Mouse (Mus musculus): ENCODE data around the gene Klc3.
A peak's percentile ranks its signal among the peaks of the same experiment; 100 is the strongest.

The Klc3 gene

DNA sequence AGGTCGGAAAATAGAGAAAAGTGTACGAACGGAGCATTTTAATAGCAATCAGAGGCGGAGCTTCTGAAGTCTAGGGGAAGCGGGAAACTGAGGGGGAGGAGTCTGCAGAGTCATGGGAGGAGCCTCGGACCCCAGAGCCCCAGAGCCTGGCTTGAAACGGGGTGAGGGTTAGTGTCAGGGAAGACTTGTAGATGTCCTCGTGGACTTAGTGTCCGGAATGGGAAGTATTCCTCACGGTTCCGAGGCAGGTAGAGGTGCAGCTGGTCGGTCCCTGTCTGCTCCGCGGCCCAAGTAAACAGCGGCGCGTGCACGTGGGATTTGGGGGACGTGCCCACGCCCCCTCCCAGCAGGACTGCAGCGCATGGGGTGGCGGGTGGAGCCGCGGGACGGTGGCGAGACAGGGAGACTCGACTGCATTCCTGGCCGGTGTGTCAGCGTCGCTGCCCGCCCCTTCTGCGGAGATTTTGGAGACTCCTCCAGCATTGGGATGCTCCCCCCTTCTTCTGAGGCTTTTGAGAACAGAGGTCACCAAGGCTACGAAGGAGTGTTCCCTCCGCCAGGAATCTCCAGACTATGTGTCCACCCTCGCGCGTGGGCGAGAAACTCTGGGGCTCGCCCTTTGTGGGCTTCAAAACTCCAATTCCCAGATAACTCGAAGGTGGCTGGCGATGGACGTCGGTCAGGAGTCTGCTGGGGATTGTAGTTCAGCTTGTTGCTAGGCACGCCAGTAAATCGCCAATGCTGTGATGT, 43.8 kb downstream of the Klc3 start:
- peak in 1 of 2 experiments; percentile 81 for DNase-seq (ENCODE audit: low spot score in 2 of 2)

DNA sequence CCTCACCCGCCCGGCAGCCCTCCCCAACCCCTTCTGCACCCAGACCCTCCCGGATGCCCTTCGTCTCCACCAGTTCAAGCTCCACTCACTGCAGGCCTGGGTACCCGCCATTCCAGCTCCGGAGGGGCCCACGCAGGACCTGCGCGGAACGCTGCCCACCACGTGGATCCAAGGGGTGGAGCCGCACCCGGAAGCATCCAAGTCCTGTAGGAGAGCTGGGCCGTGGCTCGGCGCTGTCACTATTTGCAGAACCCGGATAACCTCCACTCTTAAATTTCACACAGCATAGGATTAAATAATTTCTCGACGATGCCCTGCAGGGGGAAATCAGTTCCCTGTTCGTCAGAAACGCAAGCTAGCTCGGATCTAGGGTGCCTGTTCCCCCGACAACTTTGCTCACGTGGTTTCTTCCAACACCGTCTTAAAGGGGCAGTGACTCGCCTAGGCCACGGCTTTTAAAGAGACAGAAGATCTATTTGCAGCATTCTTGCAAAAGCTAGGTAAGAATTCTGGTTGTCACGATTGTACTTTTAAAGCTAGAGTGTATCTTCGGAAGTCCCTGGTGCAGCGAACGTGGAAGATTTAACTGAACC, 44.5 kb downstream of the Klc3 start, which contains the start of the genes Cd3eap and Ppp1r13l:
Gene Cd3eap, minus strand, starts transcription at position 185 of the 593 bp plus-strand sequence.
Gene Ppp1r13l, plus strand, starts transcription at position 451 of the 593 bp plus-strand sequence.
- DNase-seq (ENCODE audit: low spot score in 2 of 2), result peak; percentile 75 to 91

DNA sequence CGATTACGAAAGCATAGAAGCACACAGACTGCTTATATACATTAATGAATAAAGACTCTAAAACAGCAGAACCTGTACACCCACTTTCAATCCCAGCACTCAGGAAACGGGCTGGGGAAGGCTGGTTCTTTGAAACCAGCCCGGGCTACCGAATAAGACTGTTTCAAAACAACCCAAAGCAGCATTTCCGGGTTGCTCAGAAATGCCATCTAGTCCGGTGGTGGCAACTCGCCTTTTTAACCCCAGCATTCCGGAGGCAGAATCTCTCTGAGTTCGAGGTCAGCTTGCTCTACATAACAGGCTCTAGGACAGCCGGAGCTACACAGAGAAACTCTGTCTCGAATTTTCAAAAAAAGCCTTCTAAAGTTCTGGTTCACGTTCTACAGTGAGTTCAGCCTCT, 45.3 kb downstream of the Klc3 start:
- no peak for DNase-seq (ENCODE audit: low spot score in 2 of 2)

DNA sequence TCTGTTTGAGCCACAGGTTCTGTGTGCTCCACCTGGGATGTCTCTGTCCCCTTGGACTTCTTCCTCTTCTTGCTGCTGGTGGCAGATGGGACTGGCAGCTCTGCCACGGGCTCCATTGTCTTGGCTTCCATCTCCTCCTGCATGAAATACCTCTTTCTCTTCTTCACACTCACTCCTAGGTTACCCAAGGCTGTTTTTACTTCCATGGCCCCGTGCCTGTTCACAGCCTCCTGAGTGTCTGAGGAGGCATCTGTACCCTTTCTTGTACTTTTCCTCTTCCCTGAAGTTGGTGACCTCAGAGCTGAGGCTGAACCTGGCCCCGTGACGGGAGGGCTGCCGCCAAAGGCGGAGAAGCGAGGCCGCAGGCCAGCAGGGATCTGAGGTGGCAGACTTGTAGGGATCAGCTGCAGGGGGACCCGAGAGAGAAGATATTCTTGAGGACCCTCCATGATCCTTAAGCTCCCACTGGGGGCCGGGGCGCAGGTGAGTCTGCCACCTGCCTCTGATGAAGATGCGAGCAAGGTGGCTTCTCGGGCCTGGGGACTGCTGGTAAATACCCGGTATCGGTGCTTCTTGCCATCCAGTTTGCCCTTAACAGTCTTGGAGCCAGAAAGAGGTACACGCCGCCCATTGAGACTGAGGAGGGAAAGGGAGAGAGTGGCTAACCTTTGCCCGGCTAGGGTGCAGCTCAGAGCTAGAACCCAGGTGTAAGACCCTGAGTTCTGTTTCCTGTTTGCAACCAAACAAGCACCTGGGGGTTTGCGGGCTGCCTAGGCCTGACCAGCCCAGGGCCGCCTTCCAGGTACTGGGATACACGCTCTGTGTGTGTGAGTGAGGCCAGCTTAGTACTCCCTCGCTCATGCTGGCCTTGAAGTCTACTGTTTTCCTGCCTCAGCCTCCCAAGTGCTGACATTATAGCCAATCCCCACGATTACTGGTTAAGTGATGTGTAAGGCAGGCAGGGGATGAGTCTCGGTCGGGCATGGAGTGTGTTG, 46.2 kb downstream of the Klc3 start:
- DNase-seq (ENCODE audit: low spot score in 2 of 2), result no peak

DNA sequence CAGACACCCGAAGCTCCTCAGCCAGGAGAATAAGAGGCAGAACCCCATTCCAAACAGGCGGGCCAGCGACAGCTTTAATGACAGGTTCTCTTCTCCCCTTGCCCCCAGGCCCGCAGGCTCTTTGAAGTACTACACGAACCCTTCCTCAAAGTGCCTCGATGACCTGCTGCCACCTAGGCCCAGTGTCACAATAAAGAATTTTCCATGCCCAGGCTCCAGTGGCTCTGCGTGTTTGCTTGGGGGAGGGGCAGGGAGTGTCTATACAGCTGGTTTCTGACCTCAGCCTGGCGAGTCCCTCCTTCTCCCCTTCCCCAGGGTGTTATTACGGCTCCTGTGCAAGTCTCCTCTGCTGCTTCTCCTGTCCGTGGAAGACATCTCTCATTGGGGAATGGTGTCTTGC, 47.6 kb downstream of the Klc3 start:
- no peak for DNase-seq (ENCODE audit: low spot score in 2 of 2)

DNA sequence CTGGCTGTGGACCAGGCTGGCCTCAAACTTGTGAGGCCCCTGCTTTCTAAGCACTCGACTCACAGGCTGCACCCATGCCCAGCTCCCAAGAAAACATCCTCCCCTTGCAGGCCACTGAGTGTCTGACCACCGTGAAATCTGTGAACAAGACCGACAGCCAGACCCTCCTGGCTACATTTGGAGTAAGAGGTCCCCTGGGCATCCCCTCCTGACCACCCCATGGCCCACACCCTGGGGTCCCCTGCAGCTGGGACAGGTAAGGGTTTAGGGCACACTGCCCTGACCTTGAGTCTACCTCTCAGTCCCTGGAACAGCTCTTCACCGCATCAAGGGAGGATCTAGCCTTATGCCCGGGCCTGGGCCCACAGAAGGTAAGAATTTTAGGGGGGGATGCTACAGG, 48.9 kb downstream of the Klc3 start:
- no peak for DNase-seq (ENCODE audit: low spot score in 2 of 2)

DNA sequence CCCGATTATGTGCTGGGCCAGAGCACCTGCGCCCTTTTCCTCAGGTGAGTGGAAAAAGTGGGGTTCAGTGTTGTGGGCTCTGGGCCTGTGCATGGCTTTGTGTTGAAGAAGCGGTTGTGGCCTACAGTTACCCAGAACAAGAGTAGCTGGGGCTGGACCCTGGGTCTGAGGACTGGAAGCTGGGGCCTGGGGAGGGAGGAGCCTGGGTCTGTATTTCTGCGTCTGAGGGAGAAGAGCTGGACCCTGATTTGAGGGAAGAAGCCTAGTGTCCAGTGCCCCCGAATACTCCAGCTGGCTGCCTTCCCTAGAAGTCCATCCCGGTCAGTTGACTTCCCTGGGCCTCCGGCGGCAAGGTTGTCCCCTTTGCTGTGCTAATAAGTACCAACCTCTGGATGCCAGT, 53.7 kb downstream of the Klc3 start:
- DNase-seq (ENCODE audit: low spot score in 2 of 2), result no peak

DNA sequence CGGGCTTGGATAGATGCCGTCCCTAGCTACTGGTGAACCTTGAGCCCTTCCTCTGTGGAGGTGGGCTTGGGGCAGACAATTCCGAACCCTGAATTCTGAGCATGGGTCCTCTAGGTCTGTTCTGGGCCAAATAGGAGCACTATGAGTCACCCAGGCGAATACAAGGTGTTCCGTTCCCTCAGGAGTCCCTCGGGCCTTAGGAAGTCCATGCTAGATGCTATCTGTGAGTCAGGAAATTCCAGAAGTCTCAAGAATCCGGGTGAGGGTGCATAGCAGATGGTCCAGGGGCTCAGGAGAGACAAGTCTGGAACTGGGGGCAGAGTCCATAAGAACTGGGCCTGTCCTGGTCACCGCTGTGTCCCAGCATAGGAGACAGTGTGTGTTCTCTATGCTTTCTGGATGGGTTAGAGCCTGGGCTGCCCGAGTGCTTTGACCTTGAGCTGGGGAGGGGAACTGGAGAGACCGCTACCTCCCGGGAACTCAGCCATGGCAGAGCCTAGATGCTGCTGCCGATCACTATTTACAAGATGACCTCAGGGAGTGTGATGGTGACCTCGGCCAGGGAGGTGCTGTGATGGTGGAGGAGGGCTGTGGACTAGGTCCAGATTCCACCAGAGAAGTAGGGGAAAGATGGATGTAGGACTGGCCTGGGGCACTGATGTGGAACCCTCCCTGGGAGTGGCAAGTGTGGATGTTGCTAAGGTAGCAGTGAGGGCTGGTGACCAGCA, 54.6 kb downstream of the Klc3 start:
- no peak for DNase-seq (ENCODE audit: low spot score in 2 of 2)

DNA sequence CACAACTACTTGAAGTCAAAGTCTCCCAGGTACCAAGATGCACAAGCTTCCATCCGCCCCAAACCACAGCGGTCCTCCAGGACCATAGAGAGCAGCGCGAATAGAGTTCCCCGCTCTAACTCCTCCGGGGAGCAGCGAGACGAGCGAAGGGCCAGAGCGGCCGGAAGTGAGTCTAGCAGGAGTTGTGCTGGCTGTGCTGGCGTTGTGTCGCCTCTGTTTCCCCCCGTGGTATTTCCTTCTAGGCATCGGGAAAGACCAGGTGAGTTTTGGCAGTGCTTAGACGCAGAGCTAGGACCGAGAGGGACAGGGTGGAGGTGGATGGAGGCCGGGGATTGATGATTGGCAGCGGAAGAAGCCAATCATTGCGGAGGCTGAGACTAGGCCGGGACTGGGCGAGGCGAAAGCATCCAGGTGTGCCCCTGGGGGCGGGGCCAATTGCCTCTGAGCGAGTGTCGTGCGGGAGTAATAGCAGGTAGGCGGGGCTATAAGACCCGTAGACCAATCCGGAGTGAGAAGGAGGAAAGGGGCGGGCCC, 58.9 kb downstream of the Klc3 start:
- DNase-seq (ENCODE audit: low spot score in 2 of 2), result peak; percentile 92 to 96
